Mouse (Mus musculus) G1E (cell line): Measurements from ENCODE around the gene Olfr1016.

ENCODE experiments used
- CTCF ChIP-seq: IDR thresholded peaks from 2 replicates; pipeline ENCODE4 v1.5.1; 2012; ENCODE audit warnings: low read depth, low read length, inconsistent platforms, mixed read lengths
- GATA1 ChIP-seq: IDR thresholded peaks from 2 replicates; pipeline ENCODE4 v1.6.1; 2012; ENCODE audit warnings: borderline replicate concordance, low read length, inconsistent platforms, mixed read lengths
- GATA2 ChIP-seq: IDR thresholded peaks from 2 replicates; pipeline ENCODE4 v1.6.1; 2012; ENCODE audit warnings: low read depth, low read length, inconsistent platforms, borderline replicate concordance
- TAL1 ChIP-seq: conservative IDR thresholded peaks from 2 replicates; pipeline ENCODE4 v1.6.1; 2012; ENCODE audit warnings: low read depth, low read length, inconsistent platforms, mixed read lengths

DNA sequence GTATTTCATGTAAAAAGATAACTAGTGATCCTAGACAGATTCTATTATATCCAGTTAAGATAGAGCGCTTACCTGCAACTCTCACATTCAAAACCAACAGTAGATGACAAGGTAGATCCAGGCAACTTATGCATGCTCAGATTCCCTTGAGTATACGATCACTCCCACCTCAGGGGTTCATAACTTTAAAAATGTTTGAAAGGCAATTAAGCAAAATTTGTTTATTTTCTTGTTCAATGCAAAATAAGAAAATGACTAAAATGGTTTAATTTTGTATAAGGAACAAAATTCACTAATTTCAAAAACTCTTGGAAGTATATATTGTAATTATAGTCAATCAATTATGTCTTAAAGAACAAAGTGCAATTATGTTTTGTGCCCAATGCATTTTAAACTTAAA lies at the start of gene Olfr1016:
- no peak for TF ChIP-seq GATA2
- TF ChIP-seq GATA1, result no peak
- no peak for TF ChIP-seq TAL1
- TF ChIP-seq CTCF, result no peak
